Mouse (Mus musculus) midbrain, embryonic 15.5 days (tissue): Measurements from ENCODE around the gene Skap1. TPM values are rescaled to one million over a fixed set of nuclear protein-coding genes. Genes with fewer than 3 reads are reported as not detected.
A peak's percentile ranks its signal among the peaks of the same experiment; 100 is the strongest.

Experiments used
- ATAC-seq: fragments of 200-750 bp; cut with Nextera tagmentation; replicated peaks from 2 replicates; pipeline ENCODE4 v1.8.0; 2017; ENCODE audit warnings: moderate TSS enrichment
- H3K27ac ChIP-seq: fragments of 300-500 bp; sonication (generic); 2 replicates; pipeline ENCODE4 v1.5.1; 2015; ENCODE audit warnings: mild to moderate bottlenecking, inconsistent platforms
- H3K27me3 ChIP-seq: fragments of 300-500 bp; sonication (generic); replicated peaks from 2 replicates; pipeline ENCODE4 v1.6.1; 2015; ENCODE audit warnings: inconsistent platforms
- H3K36me3 ChIP-seq: fragments of 300-500 bp; sonication (generic); replicated peaks from 2 replicates; pipeline ENCODE4 v1.6.1; 2015; ENCODE audit warnings: inconsistent platforms
- H3K4me1 ChIP-seq: fragments of 300-500 bp; sonication (generic); 2 replicates; pipeline ENCODE4 v1.6.1; 2015; ENCODE audit warnings: inconsistent platforms
- H3K4me2 ChIP-seq: fragments of 300-500 bp; sonication (generic); 2 replicates; pipeline ENCODE4 v1.6.1; 2015; ENCODE audit warnings: inconsistent platforms, mild to moderate bottlenecking, moderate library complexity
- H3K4me3 ChIP-seq: fragments of 300-500 bp; sonication (generic); 2 replicates; pipeline ENCODE4 v1.5.1; 2015; ENCODE audit warnings: mild to moderate bottlenecking, inconsistent platforms
- H3K9ac ChIP-seq: fragments of 300-500 bp; sonication (generic); 2 replicates; pipeline ENCODE4 v1.6.1; 2015; ENCODE audit warnings: mild to moderate bottlenecking, inconsistent platforms
- H3K9me3 ChIP-seq: fragments of 300-500 bp; sonication (generic); 2 replicates; pipeline ENCODE4 v1.6.1; 2016; ENCODE audit warnings: inconsistent platforms
- WGBS: fragments of 180-500 bp; shearing (Covaris S2); methylation state at CpG from one replicate; pipeline ENCODE4 v1.1.7; 2015; ENCODE audit warnings: mixed read lengths; 5-methylcytosine and 5-hydroxymethylcytosine counted together
- polyA plus RNA-seq: library from polyadenylated mRNA; unstranded; fragments of >200 nt; fragmentation: Nextera tagmentation; extraction: Ambion mirVana; gene quantifications from 2 replicates; pipeline ENCODE4 v1.2.1, GENCODE M21; 2015

Skap1 gene
- polyA plus RNA-seq, 1 experiment from 2014 or later: 3.0 TPM

GRCm38 (mm10) chr11:96651848-96652247, 187.5 kb downstream of the Skap1 start:
- Histone ChIP-seq H3K9me3 (no peaks in the 10 kb centered on the region), H3K4me2 (no peak overlapping the region), H3K4me1 (peaks cover 4% of the 10 kb centered on the region; the same call in 1 of the 2 replicates), H3K27ac (no peak overlapping the region), H3K4me3 (no peak overlapping the region), H3K36me3 (no peaks in the 10 kb centered on the region), H3K9ac (no peak overlapping the region), H3K27me3 (no peaks in the 10 kb centered on the region)
- 92% methylated on average over 9 of the region's 9 CpGs for WGBS
- no peak for ATAC-seq

- no peak for ATAC-seq
- Histone ChIP-seq H3K4me1 (no peaks in the 10 kb centered on the region), H3K4me2 (no peak overlapping the region), H3K9me3 (no peaks in the 10 kb centered on the region), H3K27ac (no peak overlapping the region), H3K27me3 (no peaks in the 10 kb centered on the region), H3K9ac (no peak overlapping the region), H3K4me3 (no peak overlapping the region), H3K36me3 (no peaks in the 10 kb centered on the region)
- WGBS: 91% methylated on average over 8 of the region's 8 CpGs
These were observed 189.5 kb downstream of the Skap1 start for GRCm38 (mm10) chr11:96653867-96654266.

DNA sequence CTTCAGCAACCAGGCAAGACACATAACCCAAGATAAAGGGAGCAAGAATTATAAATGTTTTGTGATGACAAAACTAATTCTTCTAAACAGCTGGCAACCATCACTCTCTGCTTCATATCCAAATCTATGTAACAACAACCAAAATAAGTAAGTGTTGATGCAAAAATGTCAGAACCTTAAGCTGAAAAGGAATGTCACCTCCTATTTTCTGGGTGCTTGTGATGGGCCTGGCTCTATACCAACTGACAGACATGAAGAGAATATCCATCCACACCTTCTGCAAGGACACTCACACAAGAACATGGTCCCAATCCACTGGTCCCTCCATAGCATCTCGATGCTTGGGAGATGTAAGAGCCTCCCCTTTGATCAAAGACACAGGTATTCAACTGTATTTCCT, 194.0 kb downstream of the Skap1 start:
- H3K9me3 ChIP-seq: no peaks in the 10 kb centered on the region
- WGBS: 55% methylated on average over 1 of the region's 1 CpGs
- H3K4me1 ChIP-seq: no peaks in the 10 kb centered on the region
- H3K9ac ChIP-seq: no peak overlapping the region
- no peaks in the 10 kb centered on the region for H3K27me3 ChIP-seq
- H3K4me2 ChIP-seq: no peak overlapping the region
- no peak overlapping the region for H3K27ac ChIP-seq
- no peaks in the 10 kb centered on the region for H3K36me3 ChIP-seq
- H3K4me3 ChIP-seq: no peak overlapping the region
- no peak for ATAC-seq

DNA sequence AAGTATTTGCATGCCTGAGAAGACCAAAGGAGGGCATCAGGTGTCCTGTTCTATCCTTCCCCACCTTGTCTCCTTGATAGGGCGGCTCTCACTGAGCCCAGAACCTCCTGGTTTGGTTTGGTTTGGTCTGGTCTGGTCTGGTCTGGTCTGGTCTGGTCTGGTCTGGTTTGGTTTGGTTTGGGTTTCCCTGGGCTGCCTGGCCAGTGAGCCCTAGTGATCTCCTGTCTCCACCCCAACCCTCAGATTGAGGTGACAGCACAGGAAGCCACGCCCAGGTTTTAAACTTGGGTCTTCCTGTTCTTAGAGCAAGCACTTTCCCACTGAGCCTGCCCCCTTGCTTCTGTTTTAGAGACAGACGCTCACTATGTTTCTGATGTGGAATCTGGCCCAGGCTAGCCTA, 202.5 kb downstream of the Skap1 start:
- Histone ChIP-seq H3K4me2 (no peak overlapping the region), H3K4me1 (no peaks in the 10 kb centered on the region), H3K9me3 (no peaks in the 10 kb centered on the region), H3K36me3 (no peaks in the 10 kb centered on the region), H3K27ac (no peak overlapping the region), H3K4me3 (no peak overlapping the region), H3K9ac (no peak overlapping the region), H3K27me3 (no peaks in the 10 kb centered on the region)
- 84% methylated on average over 3 of the region's 3 CpGs for WGBS
- no peak for ATAC-seq

- Histone ChIP-seq H3K9ac (no peak overlapping the region), H3K4me1 (no peaks in the 10 kb centered on the region; the same call in 1 of the 2 replicates), H3K4me2 (no peak overlapping the region), H3K9me3 (no peaks in the 10 kb centered on the region), H3K27me3 (no peaks in the 10 kb centered on the region), H3K27ac (no peak overlapping the region), H3K4me3 (no peak overlapping the region), H3K36me3 (no peaks in the 10 kb centered on the region)
- 72% methylated on average over 7 of the region's 7 CpGs for WGBS
- ATAC-seq: no peak
These were observed 204.0 kb downstream of the Skap1 start for GRCm38 (mm10) chr11:96668367-96668766.

- Histone ChIP-seq H3K9ac (no peak overlapping the region), H3K4me3 (no peak overlapping the region)
These were observed 209.4 kb downstream of the Skap1 start for GRCm38 (mm10) chr11:96673792-96674191.

DNA sequence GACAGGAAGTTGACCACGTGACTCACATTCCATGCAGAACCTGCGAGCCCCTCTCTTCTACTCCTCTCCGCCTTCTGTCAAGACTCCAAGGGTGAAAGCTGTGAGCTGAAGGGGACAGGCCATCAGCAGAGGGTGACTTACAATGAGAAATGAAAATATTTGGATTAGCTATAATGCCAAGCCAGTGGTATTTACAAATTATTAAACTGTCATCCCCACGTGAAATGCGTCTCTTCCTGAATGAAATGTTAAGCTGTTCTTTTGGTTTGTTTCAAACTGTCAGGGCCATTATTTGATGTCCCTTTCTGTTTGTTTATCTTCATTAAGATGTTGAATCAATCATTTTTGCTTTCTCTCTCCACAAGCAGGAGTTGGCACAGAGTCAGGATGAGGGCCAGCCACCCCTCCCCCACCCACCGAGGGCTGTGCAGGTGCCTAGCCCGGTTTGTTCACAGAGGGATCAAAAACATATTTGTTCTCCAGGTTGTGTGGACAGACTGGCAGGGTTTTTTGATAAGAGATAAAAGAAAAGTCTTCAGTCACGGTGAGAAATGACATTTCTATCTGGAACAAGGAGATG, 210.5 kb downstream of the Skap1 start:
- Histone ChIP-seq H3K4me3 (no peak overlapping the region), H3K27me3 (no peaks in the 10 kb centered on the region), H3K4me2 (no peak overlapping the region), H3K27ac (no peak overlapping the region), H3K36me3 (no peaks in the 10 kb centered on the region), H3K4me1 (peaks cover 11% of the 10 kb centered on the region), H3K9ac (no peak overlapping the region), H3K9me3 (no peaks in the 10 kb centered on the region)
- no peak for ATAC-seq
- 57% methylated on average over 8 of the region's 8 CpGs for WGBS

More at GRCm38 (mm10) chr11:96673792-96674191, 209.4 kb downstream of the Skap1 start:
- peaks cover 11% of the 10 kb centered on the region for H3K4me1 ChIP-seq
- no peaks in the 10 kb centered on the region for H3K36me3 ChIP-seq
- WGBS: 6% methylated on average over 6 of the region's 6 CpGs
- no peak overlapping the region for H3K27ac ChIP-seq
- no peaks in the 10 kb centered on the region for H3K9me3 ChIP-seq
- no peaks in the 10 kb centered on the region for H3K27me3 ChIP-seq
- peak overlapping the region; percentile 39 for H3K4me2 ChIP-seq
- 0 out of 2 replicates have a peak, but pooled peaks have one; percentile 30 for ATAC-seq

- Histone ChIP-seq H3K27ac (no peak overlapping the region), H3K4me2 (no peak overlapping the region), H3K27me3 (no peaks in the 10 kb centered on the region), H3K36me3 (no peaks in the 10 kb centered on the region), H3K4me1 (peaks cover 11% of the 10 kb centered on the region), H3K4me3 (no peak overlapping the region), H3K9ac (no peak overlapping the region), H3K9me3 (no peaks in the 10 kb centered on the region)
- no peak for ATAC-seq
- 87% methylated on average over 13 of the region's 13 CpGs for WGBS
These were observed 213.6 kb downstream of the Skap1 start for GRCm38 (mm10) chr11:96678026-96678425.

DNA sequence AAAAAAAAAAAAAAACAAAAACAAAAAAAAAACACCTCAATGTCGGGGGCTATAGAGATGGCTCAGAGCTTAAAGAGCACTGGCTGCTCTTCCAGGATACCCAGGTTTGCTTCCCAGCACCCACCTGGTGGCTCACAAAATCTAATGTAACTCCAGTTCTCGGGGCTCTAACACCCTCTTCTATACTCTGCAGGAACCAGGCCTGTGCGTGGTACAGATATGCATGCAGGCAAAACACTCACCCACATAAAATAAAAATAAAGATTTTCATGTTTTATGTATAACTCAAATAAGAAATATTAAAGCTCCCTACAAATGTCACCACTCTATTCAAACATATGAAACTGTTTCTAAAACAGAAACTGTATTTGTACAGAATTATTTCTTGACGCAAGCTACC, 214.6 kb downstream of the Skap1 start:
- H3K4me3 ChIP-seq: no peak overlapping the region
- no peaks in the 10 kb centered on the region for H3K36me3 ChIP-seq
- no peak overlapping the region for H3K27ac ChIP-seq
- H3K9me3 ChIP-seq: no peaks in the 10 kb centered on the region
- H3K4me2 ChIP-seq: no peak overlapping the region
- no peak for ATAC-seq
- WGBS: 82% methylated on average over 4 of the region's 4 CpGs
- no peaks in the 10 kb centered on the region for H3K27me3 ChIP-seq
- peaks cover 7% of the 10 kb centered on the region; the same call in 1 of the 2 replicates for H3K4me1 ChIP-seq
- H3K9ac ChIP-seq: no peak overlapping the region

- WGBS: 79% methylated on average over 2 of the region's 2 CpGs
- Histone ChIP-seq H3K4me1 (no peaks in the 10 kb centered on the region), H3K27ac (no peak overlapping the region), H3K36me3 (no peaks in the 10 kb centered on the region), H3K9me3 (no peaks in the 10 kb centered on the region), H3K4me2 (no peak overlapping the region), H3K9ac (no peak overlapping the region), H3K4me3 (no peak overlapping the region), H3K27me3 (no peaks in the 10 kb centered on the region)
- ATAC-seq: no peak
These were observed 221.0 kb downstream of the Skap1 start for GRCm38 (mm10) chr11:96685381-96685780.

- WGBS: 81% methylated on average over 16 of the region's 16 CpGs
- H3K9me3 ChIP-seq: no peaks in the 10 kb centered on the region
- ATAC-seq: no peak
These were observed 222.4 kb downstream of the Skap1 start for GRCm38 (mm10) chr11:96686713-96687280.

DNA sequence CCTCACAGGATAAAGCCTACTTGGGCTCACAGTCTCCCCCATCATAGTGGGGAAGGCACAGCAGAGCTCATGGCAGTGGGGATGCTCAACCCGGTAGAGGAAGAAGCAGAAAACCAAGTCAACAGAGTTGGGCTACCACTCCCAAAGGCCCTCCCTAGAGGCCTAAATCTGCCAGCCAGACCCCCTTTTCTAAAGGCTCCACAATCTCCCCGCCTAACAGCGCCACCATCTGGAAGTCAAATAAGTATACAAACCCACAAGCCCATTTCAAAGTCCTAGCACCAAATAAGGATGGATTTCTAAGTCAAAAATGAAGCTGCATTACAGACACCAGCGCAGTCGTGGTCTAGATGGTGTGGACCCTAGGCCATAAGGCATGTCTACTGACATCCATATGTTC, 227.9 kb downstream of the Skap1 start:
- Histone ChIP-seq H3K27ac (no peak overlapping the region), H3K9me3 (no peaks in the 10 kb centered on the region), H3K27me3 (no peaks in the 10 kb centered on the region; the same call in 1 of the 2 replicates), H3K4me1 (peaks cover 9% of the 10 kb centered on the region; the same call in 1 of the 2 replicates), H3K4me2 (no peak overlapping the region), H3K4me3 (no peak overlapping the region), H3K36me3 (no peaks in the 10 kb centered on the region), H3K9ac (no peak overlapping the region)
- ATAC-seq: no peak
- 83% methylated on average over 5 of the region's 5 CpGs for WGBS

More at GRCm38 (mm10) chr11:96686713-96687280, 222.4 kb downstream of the Skap1 start:
- Histone ChIP-seq H3K9ac (no peak overlapping the region), H3K4me3 (no peak overlapping the region), H3K27ac (no peak overlapping the region), H3K4me1 (no peaks in the 10 kb centered on the region), H3K4me2 (no peak overlapping the region), H3K27me3 (no peaks in the 10 kb centered on the region; the same call in 1 of the 2 replicates), H3K36me3 (no peaks in the 10 kb centered on the region)

GRCm38 (mm10) chr11:96693360-96693759, 229.0 kb downstream of the Skap1 start:
- Histone ChIP-seq H3K27ac (no peak overlapping the region), H3K4me3 (no peak overlapping the region), H3K4me1 (peaks cover 9% of the 10 kb centered on the region; the same call in 1 of the 2 replicates), H3K9ac (no peak overlapping the region), H3K9me3 (no peaks in the 10 kb centered on the region), H3K36me3 (no peaks in the 10 kb centered on the region), H3K27me3 (no peaks in the 10 kb centered on the region; the same call in 1 of the 2 replicates), H3K4me2 (no peak overlapping the region)
- 91% methylated on average over 11 of the region's 11 CpGs for WGBS
- ATAC-seq: no peak
